14 mouse cellular contexts compared by ENCODE assay signal in genomic region chr8:123331301-123331700, GRCm38 (mm10). TPM values are rescaled to one million over a fixed set of nuclear protein-coding genes. Genes with fewer than 3 reads are reported as not detected.
A peak's percentile ranks its signal among the peaks of the same experiment; 100 is the strongest.
DNase-seq lines count a peak whose midpoint lies in the region; ATAC-seq and TF ChIP-seq lines count a peak whose summit lies in the region.
"Had no signal": no experiment of that assay in that cellular context is flagged by ENCODE, and none has a peak within 500 bp of the region (broad histone marks: within the 10 kb centered on the region; RNA-seq: fewer than 3 reads in every experiment).

No protein-coding gene starts in this region.

- 0 out of 2 replicates have a peak, but pooled peaks cover 18% of the 10 kb centered on the region for H3K27me3 ChIP-seq in lung, postnatal 0 days (replicated peaks; ENCODE audit: insufficient read depth, low read length)
- H3K27me3 ChIP-seq in hindbrain, embryonic 13.5 days: 0 out of 2 replicates have a peak, but pooled peaks cover 13% of the 10 kb centered on the region
- H3K27me3 ChIP-seq in neural tube, embryonic 15.5 days (replicated peaks): no peaks in the 10 kb centered on the region

- peak; percentile 63 for DNase-seq in lung, postnatal 0 days (ENCODE audit: low spot score)
- DNase-seq in lung, postnatal 4 days: no peak
- peak; percentile 83 for DNase-seq in MN1 (ENCODE audit: low spot score)
- no peak for DNase-seq in gastrocnemius, adult 2 months
- no peak for DNase-seq in heart, postnatal 10 days
- DNase-seq in heart, adult 8-10 months (ENCODE audit: low spot score): no peak
- DNase-seq: adrenal gland, adult 2 months; cerebellum, adult 11-12 months; gastrocnemius, postnatal 25 days; heart, postnatal 4 days had no signal

- ATAC-seq in lung, postnatal 0 days: no peak
- ATAC-seq in hindbrain, embryonic 13.5 days (ENCODE audit: low FRiP score): no peak
- ATAC-seq in neural tube, embryonic 15.5 days (ENCODE audit: low FRiP score): no peak

- no peak overlapping the region for H3K4me2 ChIP-seq in lung, postnatal 0 days (replicated peaks; ENCODE audit: low read depth, low read length)
- peak overlapping the region; percentile 86 for H3K4me2 ChIP-seq in hindbrain, embryonic 13.5 days
- peak overlapping the region; percentile 60 for H3K4me2 ChIP-seq in neural tube, embryonic 15.5 days

- no peak for TF ChIP-seq EP300 in lung, postnatal 0 days (IDR thresholded peaks at IDR 0.05)

- H3K4me1 ChIP-seq in lung, postnatal 0 days (ENCODE audit: insufficient read depth, low read depth, low read length): 0 out of 2 replicates have a peak, but pooled peaks cover 4% of the 10 kb centered on the region
- H3K4me1 ChIP-seq in hindbrain, embryonic 13.5 days (replicated peaks): peaks cover 43% of the 10 kb centered on the region
- H3K4me1 ChIP-seq in neural tube, embryonic 15.5 days: peaks cover 44% of the 10 kb centered on the region

- no peak overlapping the region for H3K4me3 ChIP-seq in lung, postnatal 0 days (ENCODE audit: low read depth, low read length)
- no peak overlapping the region; the same call in 1 of the 2 replicates for H3K4me3 ChIP-seq in hindbrain, embryonic 13.5 days
- peak overlapping the region; percentile 82; the same call in 1 of the 2 replicates for H3K4me3 ChIP-seq in neural tube, embryonic 15.5 days (replicated peaks)
- no peak overlapping the region for H3K4me3 ChIP-seq in gastrocnemius, adult 2 months

- intact Hi-C loops in gastrocnemius, adult 2 months (cut with DNase I): no loop called here
- intact Hi-C loops in heart, postnatal 10 days (cut with DNase I): no loop called here

- H3K9ac ChIP-seq in lung, postnatal 0 days (replicated peaks; ENCODE audit: low read depth): no peak overlapping the region
- 0 out of 2 replicates have a peak overlapping the region, but pooled peaks have one; percentile 98 for H3K9ac ChIP-seq in hindbrain, embryonic 13.5 days
- no peak overlapping the region for H3K9ac ChIP-seq in neural tube, embryonic 15.5 days (replicated peaks)
- H3K9ac ChIP-seq: embryonic facial prominence, embryonic 12.5 days had no signal

- no peaks in the 10 kb centered on the region for H3K36me3 ChIP-seq in lung, postnatal 0 days (ENCODE audit: insufficient read depth, low read length)
- no peaks in the 10 kb centered on the region for H3K36me3 ChIP-seq in hindbrain, embryonic 13.5 days
- no peaks in the 10 kb centered on the region for H3K36me3 ChIP-seq in neural tube, embryonic 15.5 days
- H3K36me3 ChIP-seq: embryonic facial prominence, embryonic 12.5 days had no signal

- WGBS in lung, postnatal 0 days: 59% methylated on average over 2 of the region's 2 CpGs
- WGBS in hindbrain, embryonic 13.5 days: 90% methylated on average over 2 of the region's 2 CpGs
- WGBS in neural tube, embryonic 15.5 days: 75% methylated on average over 2 of the region's 2 CpGs

- H3K27ac ChIP-seq in lung, postnatal 0 days (ENCODE audit: low read length): no peak overlapping the region
- peak overlapping the region; percentile 97 for H3K27ac ChIP-seq in hindbrain, embryonic 13.5 days
- peak overlapping the region; percentile 95 for H3K27ac ChIP-seq in neural tube, embryonic 15.5 days (replicated peaks)
- H3K27ac ChIP-seq in gastrocnemius, adult 2 months: no peak overlapping the region

- no peaks in the 10 kb centered on the region for H3K9me3 ChIP-seq in lung, postnatal 0 days (ENCODE audit: low read length)
- H3K9me3 ChIP-seq in hindbrain, embryonic 13.5 days: no peaks in the 10 kb centered on the region
- no peaks in the 10 kb centered on the region for H3K9me3 ChIP-seq in neural tube, embryonic 15.5 days (replicated peaks)
- H3K9me3 ChIP-seq: embryonic facial prominence, embryonic 12.5 days had no signal

- TF ChIP-seq CTCF in lung, postnatal 0 days (IDR thresholded peaks at IDR 0.05): no peak
- TF ChIP-seq CTCF in gastrocnemius, adult 2 months (IDR thresholded peaks at IDR 0.05): no peak

RNA-seq across cellular contexts. Expression of gene Spire2, which starts 1.2 kb away (rescaled TPM):
- 1.6 and 2.0 TPM in 2 replicates for polyA plus RNA-seq in lung, postnatal 0 days (2015; fragmentation: Nextera tagmentation; extraction: Ambion mirVana)
- polyA plus RNA-seq in hindbrain, embryonic 13.5 days (2015; fragmentation: Nextera tagmentation; extraction: Ambion mirVana): 39.1 and 39.6 TPM in 2 replicates
- polyA plus RNA-seq in neural tube, embryonic 15.5 days (2015; fragmentation: Nextera tagmentation; extraction: Ambion mirVana): 37.9 and 44.0 TPM in 2 replicates
- not detected for total RNA-seq in gastrocnemius, adult 2 months (2021)
- under 1 TPM; 0.26 to 0.32 TPM for total RNA-seq in heart, postnatal 10 days (2021)
- under 1 TPM in 2 of 4 experiments, not detected in 2; 0.16 to 0.22 TPM for total RNA-seq in heart, adult 8-10 months (2022)
- total RNA-seq: monocyte, adult 5-6 weeks had no signal

RNA-seq across cellular contexts. Expression of gene Fanca, which starts 12.9 kb away (rescaled TPM):
- 4.5 and 6.0 TPM in 2 replicates for polyA plus RNA-seq in lung, postnatal 0 days (2015; fragmentation: Nextera tagmentation; extraction: Ambion mirVana)
- polyA plus RNA-seq in hindbrain, embryonic 13.5 days (2015; fragmentation: Nextera tagmentation; extraction: Ambion mirVana): 7.8 and 11.1 TPM in 2 replicates
- polyA plus RNA-seq in neural tube, embryonic 15.5 days (2015; fragmentation: Nextera tagmentation; extraction: Ambion mirVana): 6.1 and 9.8 TPM in 2 replicates
- total RNA-seq in gastrocnemius, adult 2 months (2021): not detected
- total RNA-seq in heart, postnatal 10 days (2021): 1 to 10 TPM; 6.5 to 7.4 TPM
- total RNA-seq in heart, adult 8-10 months (2022): 1 to 10 TPM; 5.3 to 7.8 (median 6.3) TPM

RNA-seq across cellular contexts. Expression of gene Tcf25, which starts 42.3 kb away (rescaled TPM):
- polyA plus RNA-seq in lung, postnatal 0 days (2015; fragmentation: Nextera tagmentation; extraction: Ambion mirVana): 133 and 144 TPM in 2 replicates
- 273 and 284 TPM in 2 replicates for polyA plus RNA-seq in hindbrain, embryonic 13.5 days (2015; fragmentation: Nextera tagmentation; extraction: Ambion mirVana)
- polyA plus RNA-seq in neural tube, embryonic 15.5 days (2015; fragmentation: Nextera tagmentation; extraction: Ambion mirVana): 368 and 390 TPM in 2 replicates
- total RNA-seq in gastrocnemius, adult 2 months (2021): 100 to 1,000 TPM; 134 to 140 TPM
- total RNA-seq in heart, postnatal 10 days (2021): 100 to 1,000 TPM; 161 to 167 TPM
- 100 to 1,000 TPM; 135 to 187 (median 158) TPM for total RNA-seq in heart, adult 8-10 months (2022)

Comparison
In these comparisons a context has a peak if more than half of its experiments do, and no peak if none do; other contexts are left out.
1. DNase-seq: peak in lung, postnatal 0 days (single experiment) and MN1 (single experiment); none in lung, postnatal 4 days (0 of 2), gastrocnemius, adult 2 months (single experiment), heart, postnatal 10 days (0 of 2) and heart, adult 8-10 months (single experiment).
2. H3K27ac ChIP-seq: peak in hindbrain, embryonic 13.5 days (single experiment) and neural tube, embryonic 15.5 days (single experiment); none in lung, postnatal 0 days (single experiment) and gastrocnemius, adult 2 months (single experiment).
3. RNA of gene Fanca, which starts 12.9 kb away (total RNA-seq): 6.5 to 7.4 TPM in heart, postnatal 10 days and 5.3 to 7.8 TPM in heart, adult 8-10 months; not detected in gastrocnemius, adult 2 months; every median in the first group is over 4 times any median in the second.